Mouse (Mus musculus) Muller cell, postnatal 12 days (primary cell): Measurements from ENCODE around the gene Tekt5.

Experiments used
- DNase-seq: peaks from one replicate; pipeline ENCODE4 v3.0.0-alpha.2; 2015; ENCODE audit errors: inconsistent ontology term

Gene Tekt5

GRCm38 (mm10) chr16:10394699-10395540, at the start of gene Tekt5:
TSS of gene Tekt5 (minus strand) at chr16:10395490.
- peak; percentile 80 for DNase-seq

DNA sequence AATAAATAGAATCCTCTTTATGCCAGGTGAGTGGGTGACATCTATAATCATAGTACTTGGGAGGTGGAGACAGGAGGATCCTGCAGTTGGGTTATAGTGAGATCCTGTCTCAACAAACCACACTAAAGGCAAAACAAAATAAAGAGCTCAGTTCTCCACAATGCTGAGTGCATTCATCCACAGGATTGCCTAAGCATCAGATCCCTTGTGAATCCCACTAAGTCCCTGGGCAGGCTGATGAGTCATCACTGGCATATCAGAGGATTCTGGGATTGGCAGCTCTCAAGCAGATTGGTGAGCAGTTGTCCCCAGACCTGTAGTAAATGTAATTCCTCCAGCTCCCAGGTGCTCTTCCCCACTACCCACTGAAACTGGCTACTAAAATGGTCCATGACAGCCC, 48.4 kb upstream of the Tekt5 start:
- peak; percentile 62 for DNase-seq

DNA sequence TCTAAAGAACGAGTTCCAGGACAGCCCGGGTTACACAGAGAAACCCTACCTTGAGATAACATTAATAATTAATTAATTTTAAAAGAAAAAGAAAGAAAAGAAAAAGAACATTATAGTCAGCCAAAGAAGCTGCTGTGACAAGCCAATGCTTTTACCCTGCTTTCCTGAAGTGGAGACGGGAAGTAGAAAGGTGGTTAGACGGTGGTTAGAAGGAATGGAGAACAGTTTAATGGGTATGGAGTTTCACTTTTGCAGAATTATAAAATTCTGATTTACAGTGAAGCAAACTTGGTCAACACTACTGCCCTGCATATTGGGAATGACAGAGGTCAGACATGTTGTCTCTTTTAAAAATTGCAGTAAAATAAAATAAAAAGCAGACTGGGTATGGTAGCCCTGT, 46.5 kb upstream of the Tekt5 start:
- DNase-seq: no peak

- no peak for DNase-seq
These were observed 46.0 kb upstream of the Tekt5 start for GRCm38 (mm10) chr16:10441328-10441727.

GRCm38 (mm10) chr16:10438055-10438454, 42.8 kb upstream of the Tekt5 start:
- no peak for DNase-seq

DNA sequence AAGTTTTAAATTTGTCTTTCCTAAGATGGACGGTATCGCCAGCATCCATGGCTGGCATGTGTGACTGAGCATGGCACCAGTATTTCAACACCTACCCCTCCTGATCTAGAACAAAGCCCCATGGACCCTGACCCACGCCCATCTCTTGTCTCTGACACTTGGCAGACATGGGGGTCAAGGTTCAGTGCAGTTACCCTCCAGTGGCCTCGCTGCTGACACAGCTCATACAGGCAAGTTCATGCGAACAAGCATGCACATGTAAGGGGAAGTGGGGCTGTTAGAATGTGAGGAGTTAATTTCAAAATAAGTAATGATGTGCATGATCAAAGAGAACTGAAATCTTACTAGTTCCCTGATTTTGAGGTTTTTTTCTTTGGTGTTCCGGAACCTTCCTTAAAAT, 40.9 kb upstream of the Tekt5 start:
- no peak for DNase-seq

- no peak for DNase-seq
These were observed 38.1 kb upstream of the Tekt5 start for GRCm38 (mm10) chr16:10433344-10433743.

GRCm38 (mm10) chr16:10432387-10432786, 37.1 kb upstream of the Tekt5 start:
- no peak for DNase-seq

DNA sequence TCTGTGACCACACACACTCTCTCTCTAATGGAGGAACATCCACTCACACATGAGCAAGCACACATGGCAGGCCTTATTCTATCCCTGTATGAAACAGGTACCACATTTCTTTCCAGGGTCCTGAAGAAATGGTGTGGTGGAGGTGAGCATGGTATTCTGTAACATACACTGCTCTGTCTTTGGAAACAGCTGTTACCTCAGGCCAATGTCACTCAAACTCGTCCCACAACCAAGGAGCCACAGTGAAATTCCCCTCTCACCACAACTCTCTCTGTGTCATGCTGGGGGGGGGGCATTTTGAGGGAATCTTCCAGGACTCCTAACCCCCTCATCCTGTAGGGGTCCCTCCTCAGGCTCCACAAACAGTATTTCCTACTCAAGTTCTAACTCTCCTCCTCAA, 36.6 kb upstream of the Tekt5 start:
- DNase-seq: no peak

DNA sequence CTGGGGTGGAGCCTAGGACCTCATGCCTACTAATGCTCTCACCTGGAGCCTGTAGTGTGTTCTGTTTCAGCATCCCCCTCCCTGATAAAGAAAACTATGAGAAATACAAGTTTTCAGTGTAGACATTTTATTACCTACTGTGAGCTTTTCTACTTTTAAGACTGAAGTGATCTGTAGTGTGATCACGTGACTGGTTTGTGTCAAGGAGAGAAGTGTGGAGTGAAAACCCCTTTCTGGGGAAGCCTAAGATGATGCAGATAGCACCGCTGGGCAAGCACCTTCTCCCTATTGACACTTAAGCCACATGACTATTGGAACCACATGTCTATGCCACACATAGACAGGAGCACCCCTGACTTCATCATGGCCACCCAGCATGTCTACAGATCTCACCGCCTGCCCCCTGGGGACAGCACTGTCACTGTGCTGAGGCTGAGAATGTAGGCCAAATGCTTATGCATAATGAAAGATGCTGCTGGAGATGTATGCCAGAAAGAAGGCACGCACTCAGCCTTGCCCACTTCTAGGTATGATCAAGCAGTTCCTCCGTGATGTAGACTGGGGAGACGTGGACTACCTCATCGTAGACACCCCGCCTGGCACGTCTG, 25.3 kb upstream of the Tekt5 start:
- no peak for DNase-seq

- DNase-seq: no peak
These were observed 22.5 kb upstream of the Tekt5 start for GRCm38 (mm10) chr16:10417723-10418259.

DNA sequence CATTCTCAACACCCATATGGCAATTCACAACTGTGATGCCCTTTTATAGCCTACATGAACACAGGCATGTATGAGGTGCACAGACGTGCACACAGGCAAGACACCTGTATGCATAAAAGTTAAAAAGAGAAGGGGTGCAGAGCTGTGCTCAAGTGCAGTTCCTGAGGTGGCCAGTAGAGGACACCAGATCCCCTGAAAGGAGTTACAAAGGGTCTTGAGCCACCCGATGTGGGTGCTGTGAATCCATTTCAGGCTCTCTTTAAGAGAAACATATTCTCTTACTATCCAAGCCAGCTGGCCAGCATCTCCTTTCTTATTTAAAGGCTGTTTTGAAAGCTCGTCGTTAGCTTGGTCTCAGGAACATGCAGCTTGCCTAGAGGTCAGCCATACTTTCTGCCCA, 21.6 kb upstream of the Tekt5 start:
- DNase-seq: no peak

DNA sequence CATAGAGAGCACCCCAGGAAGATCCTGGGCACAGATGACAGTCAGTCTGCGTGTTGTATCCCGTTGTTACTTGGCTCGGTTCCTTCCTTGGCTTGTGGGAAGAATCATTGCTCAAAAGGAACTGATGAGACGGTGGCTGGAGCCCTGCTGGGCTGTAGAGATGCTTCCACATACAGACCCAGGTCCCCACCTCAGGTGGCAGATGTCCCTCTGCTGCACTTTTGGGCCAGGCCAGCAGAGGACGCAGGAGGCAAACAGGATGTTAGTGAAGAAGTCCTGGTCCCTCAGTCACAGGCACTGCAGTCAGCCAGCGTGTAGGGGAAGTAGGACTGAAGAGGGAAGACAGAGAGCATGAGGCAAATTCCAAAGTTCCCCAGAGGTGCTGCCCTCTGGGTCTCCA, 20.7 kb upstream of the Tekt5 start:
- no peak for DNase-seq

DNA sequence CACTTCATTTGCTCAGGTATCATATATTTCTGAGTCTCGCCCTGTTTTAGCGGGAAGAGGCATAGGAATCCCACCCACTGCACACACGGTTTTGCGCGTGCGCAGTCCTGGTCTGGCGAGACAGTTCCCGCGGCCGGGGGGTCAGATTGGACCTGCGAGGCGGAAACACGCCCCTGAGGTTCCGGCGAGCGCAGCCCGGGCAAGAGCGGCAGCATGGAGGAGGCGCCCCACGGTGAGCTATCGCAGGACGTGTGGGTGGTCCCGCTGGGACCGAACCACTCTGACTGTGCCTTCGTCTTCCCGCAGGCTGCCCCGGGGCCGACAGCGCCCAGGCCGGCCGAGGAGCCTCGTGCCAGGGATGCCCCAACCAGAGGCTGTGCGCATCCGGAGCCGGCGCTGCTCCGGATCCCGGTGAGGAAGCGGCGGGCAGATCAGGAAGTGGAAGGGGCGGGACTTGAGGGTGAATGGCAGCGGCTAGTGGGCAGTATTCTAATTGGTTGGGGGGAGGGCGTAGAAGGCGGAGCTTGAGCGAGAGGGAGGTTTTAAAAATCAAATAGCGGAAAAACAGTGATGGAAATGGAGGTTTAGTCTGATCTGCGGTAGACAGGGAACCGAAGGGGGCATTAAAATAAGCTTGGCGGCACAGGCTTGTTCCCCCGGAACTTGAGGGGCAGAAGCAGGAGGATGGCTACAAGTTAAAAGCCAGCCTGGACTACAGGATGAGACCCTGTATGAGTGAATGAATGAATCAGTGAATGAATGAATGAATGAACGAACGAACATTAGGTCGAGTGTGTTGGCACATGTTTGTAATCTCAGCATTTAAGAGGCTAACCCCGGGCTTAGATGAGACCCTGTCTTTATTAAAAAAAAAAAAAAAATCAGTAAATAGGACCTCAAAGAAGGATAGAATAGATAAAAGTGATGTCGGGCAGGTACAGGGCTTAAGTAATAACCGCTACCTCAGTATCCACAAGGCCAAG, 16.8 kb upstream of the Tekt5 start, which contains the start of gene Nubp1:
TSS of gene Nubp1 (plus strand) at position 185 of the 983 bp plus-strand sequence.
- peak; percentile 97 for DNase-seq

GRCm38 (mm10) chr16:10399160-10399559, 3.9 kb upstream of the Tekt5 start:
- DNase-seq: peak; percentile 57

DNA sequence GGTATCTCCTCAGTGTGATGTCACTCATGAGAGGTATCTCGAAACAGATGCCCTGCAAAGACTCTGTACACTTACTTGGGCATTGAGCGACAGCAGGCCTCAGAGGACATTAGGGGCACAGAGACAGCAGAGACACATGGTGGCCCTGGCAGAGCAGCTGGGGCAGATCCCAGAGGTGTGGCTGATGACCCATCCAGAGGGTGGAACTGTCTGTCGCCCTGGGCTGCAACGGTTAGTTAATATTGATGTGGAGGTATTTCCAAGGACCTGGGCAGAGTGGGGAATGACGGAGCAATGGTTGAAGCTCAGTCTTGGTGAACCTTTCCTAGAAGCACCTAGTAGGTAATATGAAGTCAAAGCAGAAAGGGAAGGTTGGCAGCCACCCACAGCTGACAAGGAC, 3.5 kb upstream of the Tekt5 start:
- DNase-seq: no peak

GRCm38 (mm10) chr16:10392587-10392986, 2.7 kb downstream of the Tekt5 start:
- no peak for DNase-seq

DNA sequence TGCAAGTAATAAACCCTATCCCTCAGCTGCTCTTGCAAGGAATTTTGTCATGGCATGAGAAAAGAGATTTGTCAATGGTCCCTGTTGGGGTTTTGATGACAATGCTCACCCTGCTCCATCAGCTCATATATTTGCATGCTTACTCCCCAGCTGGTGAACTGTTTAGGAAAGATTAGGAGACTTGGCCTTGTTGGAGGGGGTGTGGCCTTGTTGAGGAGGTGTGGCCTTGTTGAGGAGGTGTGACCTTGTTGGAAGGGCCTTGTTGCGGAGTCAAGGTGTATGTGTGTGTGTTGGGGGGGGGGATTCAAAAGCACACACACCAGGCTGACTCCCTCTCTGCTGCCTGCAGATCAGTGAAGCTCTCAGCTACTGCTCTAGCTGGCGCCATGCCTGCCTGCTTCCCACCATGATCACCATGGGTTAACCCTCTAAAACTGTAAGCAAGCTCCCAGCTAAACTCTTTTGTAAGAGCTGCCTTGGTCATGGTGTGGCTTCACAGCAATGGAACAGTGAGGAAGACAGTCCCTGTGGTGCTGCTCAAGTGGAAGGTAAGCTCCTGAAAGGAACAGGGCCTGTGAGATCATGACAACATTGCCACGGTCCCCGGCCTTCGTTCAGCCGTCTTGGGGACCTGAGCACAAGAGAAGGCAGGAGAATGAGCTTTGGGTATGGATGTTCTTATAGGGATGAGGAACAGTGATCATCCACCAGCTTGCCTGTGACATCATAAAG, 6.5 kb downstream of the Tekt5 start:
- DNase-seq: no peak

GRCm38 (mm10) chr16:10385261-10385660, 10.0 kb downstream of the Tekt5 start:
- no peak for DNase-seq

DNA sequence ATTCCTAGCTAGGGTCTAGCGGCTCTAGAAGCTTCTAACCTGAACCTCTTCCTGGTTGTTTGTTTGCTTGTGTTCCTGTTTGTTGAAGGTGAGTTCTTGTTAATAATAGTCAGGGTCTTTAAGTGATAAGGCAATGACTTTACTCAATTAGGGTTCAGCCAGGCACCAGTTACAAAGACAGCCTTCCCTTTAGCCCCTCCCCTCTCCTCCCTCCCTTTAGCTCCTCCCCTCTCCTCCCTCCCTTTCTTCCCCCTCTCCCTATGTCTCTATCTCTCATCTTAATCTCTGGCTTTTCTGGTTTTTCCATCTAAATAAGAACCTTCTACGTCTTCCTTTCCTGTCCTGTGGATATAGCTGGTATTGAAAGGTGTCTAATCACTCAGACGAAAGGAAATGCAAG, 10.7 kb downstream of the Tekt5 start:
- no peak for DNase-seq

DNA sequence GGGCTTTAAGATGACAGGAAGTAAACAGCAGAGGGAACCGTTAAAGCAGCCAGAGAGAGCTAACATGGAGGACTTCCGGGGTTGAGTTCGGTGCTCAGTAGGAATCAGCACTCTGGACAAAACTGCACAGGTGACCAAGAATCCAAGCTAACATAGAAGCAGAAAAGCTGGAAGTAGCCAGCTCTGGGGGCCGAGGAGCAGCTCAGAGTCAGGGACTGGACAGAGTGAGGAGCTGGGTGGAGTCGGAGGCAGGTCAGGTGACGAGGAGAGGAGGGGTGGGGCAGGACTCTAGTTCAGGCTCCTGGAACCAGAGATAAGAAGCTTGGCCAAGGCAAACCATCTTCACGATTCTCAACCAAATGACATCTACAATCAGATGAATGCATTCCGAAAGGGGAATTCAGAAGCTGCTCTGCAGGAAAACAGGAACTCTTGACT, 11.2 kb downstream of the Tekt5 start:
- no peak for DNase-seq
